Mouse (Mus musculus): ENCODE data around the gene Il7r.

- TF ChIP-seq CTCF (IDR thresholded peaks at IDR 0.05; ENCODE audit: insufficient read depth, low read length) (no peak), POLR2A (IDR thresholded peaks at IDR 0.05; ENCODE audit: borderline replicate concordance, extremely low read depth, low read depth, low read length) (no peak)
These were observed 58.8 kb downstream of the Il7r start for GRCm38 (mm10) chr15:9471053-9471685.
